Comparison of ENCODE assay signal across 9 mouse cellular contexts in genomic region chr4:63010226-63010625, GRCm38 (mm10). TPM values are rescaled to one million over a fixed set of nuclear protein-coding genes. Genes with fewer than 3 reads are reported as not detected.
DNase-seq lines count a peak whose midpoint lies in the region; ATAC-seq lines count a peak whose summit lies in the region.
"Had no signal": no experiment of that assay in that cellular context is flagged by ENCODE, and none has a peak within 500 bp of the region (broad histone marks: within the 10 kb centered on the region; RNA-seq: fewer than 3 reads in every experiment).

No protein-coding gene starts in this region.

- 75% methylated on average over 4 of the region's 4 CpGs for WGBS in liver, embryonic 11.5 days

- H3K9ac ChIP-seq in liver, embryonic 11.5 days (ENCODE audit: low read depth, low read length), result no peak overlapping the region

- no peaks in the 10 kb centered on the region for H3K27me3 ChIP-seq in liver, embryonic 11.5 days (replicated peaks; ENCODE audit: control insufficient read depth, insufficient read depth, low read length)

- peak; percentile 62 for DNase-seq in adrenal gland, postnatal 14 days
- no peak for DNase-seq in adrenal gland, postnatal 4 days (ENCODE audit: low spot score in 2 of 2)
- DNase-seq in right cerebral cortex, adult 18-20 months, result peak; percentile 13
- no peak for DNase-seq in right cerebral cortex, postnatal 36 days (ENCODE audit: low spot score in 2 of 2)
- DNase-seq in heart, postnatal 14 days, result peak; percentile 40 to 74
- no peak for DNase-seq in thymus, postnatal 36 days
- no peak for DNase-seq in kidney, adult 11 months
- no peak for DNase-seq in liver, embryonic 11.5 days (ENCODE audit: low spot score)

- no peaks in the 10 kb centered on the region; the same call in 1 of the 2 replicates for H3K4me1 ChIP-seq in liver, embryonic 11.5 days (replicated peaks; ENCODE audit: control insufficient read depth, insufficient read depth, low read length)

- H3K4me3 ChIP-seq in liver, embryonic 11.5 days (ENCODE audit: low read depth, low read length), result no peak overlapping the region

- H3K9me3 ChIP-seq in liver, embryonic 11.5 days (ENCODE audit: control insufficient read depth, low read length), result no peaks in the 10 kb centered on the region

- H3K4me2 ChIP-seq in liver, embryonic 11.5 days, result no peak overlapping the region

- H3K36me3 ChIP-seq in liver, embryonic 11.5 days (ENCODE audit: control insufficient read depth, insufficient read depth, low read length), result no peaks in the 10 kb centered on the region

- ATAC-seq in liver, embryonic 11.5 days (replicated peaks; ENCODE audit: low FRiP score), result no peak

- intact Hi-C loops in heart, postnatal 14 days (cut with DNase I), result no loop called here

- no peak overlapping the region for H3K27ac ChIP-seq in liver, embryonic 11.5 days (ENCODE audit: low read depth, low read length)
- H3K27ac ChIP-seq: macrophage had no signal

RNA-seq across cellular contexts. Expression of gene Zfp618, which starts 44.9 kb away (rescaled TPM):
- 6.5 and 7.7 TPM in 2 replicates for total RNA-seq in adrenal gland, postnatal 14 days (2021)
- 10 to 100 TPM; 18.7 to 22.7 TPM for total RNA-seq in adrenal gland, postnatal 4 days (2021)
- total RNA-seq in heart, postnatal 14 days (2021), result 1 to 10 TPM; 1.6 to 1.8 TPM
- polyA plus RNA-seq in liver, embryonic 11.5 days (2014; fragmentation: Nextera tagmentation; extraction: Ambion mirVana), result 9.8 and 12.9 TPM in 2 replicates
- polyA plus RNA-seq: macrophage had no signal

Comparison
In these comparisons a context has a peak if more than half of its experiments do, and no peak if none do; other contexts are left out.
1. DNase-seq: peak in adrenal gland, postnatal 14 days (single experiment), right cerebral cortex, adult 18-20 months (single experiment) and heart, postnatal 14 days (2 of 2); none in adrenal gland, postnatal 4 days (0 of 2), right cerebral cortex, postnatal 36 days (0 of 2), thymus, postnatal 36 days (0 of 2), kidney, adult 11 months (single experiment) and liver, embryonic 11.5 days (single experiment).